Mouse (Mus musculus): ENCODE measurements around the gene Smarcd2. TPM values are rescaled to one million over a fixed set of nuclear protein-coding genes. Genes with fewer than 3 reads are reported as not detected.

The Smarcd2 gene
- polyA plus RNA-seq, 1 experiment = 101 TPM

- H3K36me3 ChIP-seq (ENCODE audit: control insufficient read depth, insufficient read depth, low read length) = no peaks in the 10 kb centered on the region
- H3K4me3 ChIP-seq (ENCODE audit: low read depth, low read length) = no peak within 1 kb of the TSS
- no peaks in the 10 kb centered on the region for H3K27me3 ChIP-seq (ENCODE audit: control insufficient read depth, insufficient read depth, low read length)
- H3K27ac ChIP-seq (ENCODE audit: insufficient read depth, low read depth, low read length) = no peak within 1 kb of the TSS
- no peaks in the 10 kb centered on the region; the same call in 1 of the 2 replicates for H3K4me1 ChIP-seq (ENCODE audit: control insufficient read depth, insufficient read depth, insufficient read length, low read length)
- TF ChIP-seq CTCF (IDR thresholded peaks at IDR 0.05; ENCODE audit: extremely low read depth, insufficient read length, insufficient replicate concordance, low read depth, low read length) (no peak), POLR2A (IDR thresholded peaks at IDR 0.05; ENCODE audit: low read depth, low read length) (no peak)
- 80% methylated on average over 9 of the region's 9 CpGs for WGBS
These were observed 29.0 kb upstream of the Smarcd2 start, which contains the start of gene Gh for GRCm38 (mm10) chr11:106301765-106302164. Gene Gh, minus strand, starts transcription at chr11:106301865.

- WGBS = 70% methylated on average over 2 of the region's 2 CpGs
- Histone ChIP-seq H3K27me3 (ENCODE audit: control insufficient read depth, insufficient read depth, low read length) (no peaks in the 10 kb centered on the region), H3K4me1 (ENCODE audit: control insufficient read depth, insufficient read depth, insufficient read length, low read length) (no peaks in the 10 kb centered on the region), H3K36me3 (ENCODE audit: control insufficient read depth, insufficient read depth, low read length) (no peaks in the 10 kb centered on the region), H3K4me3 (ENCODE audit: low read depth, low read length) (no peak overlapping the region), H3K27ac (ENCODE audit: insufficient read depth, low read depth, low read length) (no peak overlapping the region)
- TF ChIP-seq CTCF (IDR thresholded peaks at IDR 0.05; ENCODE audit: extremely low read depth, insufficient read length, insufficient replicate concordance, low read depth, low read length) = no peak
- TF ChIP-seq POLR2A (IDR thresholded peaks at IDR 0.05; ENCODE audit: low read depth, low read length) = no peak
These were observed 19.1 kb upstream of the Smarcd2 start for GRCm38 (mm10) chr11:106291861-106292260.

- H3K27ac ChIP-seq (ENCODE audit: insufficient read depth, low read depth, low read length) = no peak overlapping the region
- H3K27me3 ChIP-seq (ENCODE audit: control insufficient read depth, insufficient read depth, low read length) = no peaks in the 10 kb centered on the region
- H3K4me3 ChIP-seq (ENCODE audit: low read depth, low read length) = no peak overlapping the region
- H3K36me3 ChIP-seq (ENCODE audit: control insufficient read depth, insufficient read depth, low read length) = no peaks in the 10 kb centered on the region
- no peaks in the 10 kb centered on the region for H3K4me1 ChIP-seq (ENCODE audit: control insufficient read depth, insufficient read depth, insufficient read length, low read length)
- 86% methylated on average over 5 of the region's 5 CpGs for WGBS
- TF ChIP-seq POLR2A (IDR thresholded peaks at IDR 0.05; ENCODE audit: low read depth, low read length) (no peak), CTCF (IDR thresholded peaks at IDR 0.05; ENCODE audit: extremely low read depth, insufficient read length, insufficient replicate concordance, low read depth, low read length) (no peak)
These were observed 17.6 kb upstream of the Smarcd2 start for GRCm38 (mm10) chr11:106290376-106290775.

GRCm38 (mm10) chr11:106289369-106289768, 16.6 kb upstream of the Smarcd2 start:
- 26% methylated on average over 8 of the region's 8 CpGs for WGBS
- TF ChIP-seq CTCF (IDR thresholded peaks at IDR 0.05; ENCODE audit: extremely low read depth, insufficient read length, insufficient replicate concordance, low read depth, low read length) (peak; percentile 16; the same call in 1 of the 2 replicates), POLR2A (IDR thresholded peaks at IDR 0.05; ENCODE audit: low read depth, low read length) (no peak)
- H3K27ac ChIP-seq (ENCODE audit: insufficient read depth, low read depth, low read length) = no peak overlapping the region
- no peak overlapping the region for H3K4me3 ChIP-seq (ENCODE audit: low read depth, low read length)
- no peaks in the 10 kb centered on the region for H3K36me3 ChIP-seq (ENCODE audit: control insufficient read depth, insufficient read depth, low read length)
- H3K27me3 ChIP-seq (ENCODE audit: control insufficient read depth, insufficient read depth, low read length) = no peaks in the 10 kb centered on the region
- H3K4me1 ChIP-seq (ENCODE audit: control insufficient read depth, insufficient read depth, insufficient read length, low read length) = no peaks in the 10 kb centered on the region

GRCm38 (mm10) chr11:106286987-106287386, 14.2 kb upstream of the Smarcd2 start:
- Histone ChIP-seq H3K4me1 (ENCODE audit: control insufficient read depth, insufficient read depth, insufficient read length, low read length) (no peaks in the 10 kb centered on the region), H3K36me3 (ENCODE audit: control insufficient read depth, insufficient read depth, low read length) (no peaks in the 10 kb centered on the region), H3K27ac (ENCODE audit: insufficient read depth, low read depth, low read length) (no peak overlapping the region), H3K4me3 (ENCODE audit: low read depth, low read length) (no peak overlapping the region), H3K27me3 (ENCODE audit: control insufficient read depth, insufficient read depth, low read length) (no peaks in the 10 kb centered on the region)
- 74% methylated on average over 11 of the region's 11 CpGs for WGBS
- TF ChIP-seq POLR2A (IDR thresholded peaks at IDR 0.05; ENCODE audit: low read depth, low read length) = no peak
- no peak for TF ChIP-seq CTCF (IDR thresholded peaks at IDR 0.05; ENCODE audit: extremely low read depth, insufficient read length, insufficient replicate concordance, low read depth, low read length)

GRCm38 (mm10) chr11:106286206-106286605, 13.4 kb upstream of the Smarcd2 start:
- Histone ChIP-seq H3K27ac (ENCODE audit: insufficient read depth, low read depth, low read length) (no peak overlapping the region), H3K4me1 (ENCODE audit: control insufficient read depth, insufficient read depth, insufficient read length, low read length) (no peaks in the 10 kb centered on the region), H3K27me3 (ENCODE audit: control insufficient read depth, insufficient read depth, low read length) (no peaks in the 10 kb centered on the region), H3K36me3 (ENCODE audit: control insufficient read depth, insufficient read depth, low read length) (no peaks in the 10 kb centered on the region), H3K4me3 (ENCODE audit: low read depth, low read length) (no peak overlapping the region)
- TF ChIP-seq CTCF (IDR thresholded peaks at IDR 0.05; ENCODE audit: extremely low read depth, insufficient read length, insufficient replicate concordance, low read depth, low read length) = no peak
- TF ChIP-seq POLR2A (IDR thresholded peaks at IDR 0.05; ENCODE audit: low read depth, low read length) = no peak
- WGBS = 77% methylated on average over 7 of the region's 7 CpGs

GRCm38 (mm10) chr11:106284126-106284525, 11.4 kb upstream of the Smarcd2 start:
- H3K27ac ChIP-seq (ENCODE audit: insufficient read depth, low read depth, low read length) = no peak overlapping the region
- H3K36me3 ChIP-seq (ENCODE audit: control insufficient read depth, insufficient read depth, low read length) = no peaks in the 10 kb centered on the region
- H3K4me3 ChIP-seq (ENCODE audit: low read depth, low read length) = no peak overlapping the region
- 69% methylated on average over 8 of the region's 8 CpGs for WGBS
- TF ChIP-seq CTCF (IDR thresholded peaks at IDR 0.05; ENCODE audit: extremely low read depth, insufficient read length, insufficient replicate concordance, low read depth, low read length) (no peak), POLR2A (IDR thresholded peaks at IDR 0.05; ENCODE audit: low read depth, low read length) (no peak)
- no peaks in the 10 kb centered on the region for H3K4me1 ChIP-seq (ENCODE audit: control insufficient read depth, insufficient read depth, insufficient read length, low read length)
- H3K27me3 ChIP-seq (ENCODE audit: control insufficient read depth, insufficient read depth, low read length) = no peaks in the 10 kb centered on the region
